Mouse (Mus musculus) testis, adult 2 months (tissue): Measurements from ENCODE around the gene Ddr2. TPM values are rescaled to one million over a fixed set of nuclear protein-coding genes. Genes with fewer than 3 reads are reported as not detected.
A peak's percentile ranks its signal among the peaks of the same experiment; 100 is the strongest.
"Not testable (repeated sequence)": the region's sequence is repeated elsewhere in the genome, so short reads cannot be mapped to it uniquely, and the experiment has no call there.

Experiments used
- H3K27ac ChIP-seq: fragments of 200-500 bp; 2 replicates; pipeline ENCODE4 v1.5.1; 2012; ENCODE audit warnings: low read depth, low read length; ENCODE audit not compliant: control insufficient read depth, insufficient read depth
- H3K27me3 ChIP-seq: fragments of 200-500 bp; 2 replicates; pipeline ENCODE4 v1.6.1; 2012; ENCODE audit warnings: mild to moderate bottlenecking, low read length, moderate library complexity; ENCODE audit not compliant: control insufficient read depth, insufficient read depth
- H3K36me3 ChIP-seq: fragments of 200-500 bp; 2 replicates; pipeline ENCODE4 v1.6.1; 2012; ENCODE audit warnings: mild to moderate bottlenecking, low read length; ENCODE audit not compliant: control insufficient read depth, insufficient read depth
- H3K4me1 ChIP-seq: fragments of 200-500 bp; 2 replicates; pipeline ENCODE4 v1.6.1; 2012; ENCODE audit warnings: low read length; ENCODE audit not compliant: control insufficient read depth, insufficient read depth
- H3K4me3 ChIP-seq: fragments of 200-500 bp; 2 replicates; pipeline ENCODE4 v1.5.1; 2012; ENCODE audit warnings: low read depth, mild to moderate bottlenecking, low read length, moderate library complexity, mixed read lengths; ENCODE audit not compliant: control insufficient read depth
- CTCF ChIP-seq: fragments of 200-500 bp; IDR thresholded peaks from 2 replicates; pipeline ENCODE4 v1.5.1; 2012; ENCODE audit warnings: low read depth, mild to moderate bottlenecking, inconsistent platforms, low read length, moderate library complexity; ENCODE audit not compliant: control insufficient read depth, insufficient read depth, insufficient replicate concordance
- POLR2A ChIP-seq: fragments of 200-500 bp; IDR thresholded peaks from 2 replicates; pipeline ENCODE4 v1.6.1; 2012; ENCODE audit warnings: low read depth, mild to moderate bottlenecking, inconsistent platforms, low read length, moderate library complexity; ENCODE audit not compliant: control insufficient read depth
- polyA plus RNA-seq: library from polyadenylated mRNA; depleted of rRNA; stranded (reverse); fragments of >200 nt; gene quantifications from 2 replicates; pipeline ENCODE4 v1.2.3, GENCODE M21; 2012

The Ddr2 gene
- polyA plus RNA-seq, 1 experiment, result 1.8 TPM

GRCm38 (mm10) chr1:170130962-170131361, 20.4 kb upstream of the Ddr2 start:
- H3K27ac ChIP-seq, result no peak overlapping the region
- no peaks in the 10 kb centered on the region for H3K36me3 ChIP-seq
- no peaks in the 10 kb centered on the region for H3K27me3 ChIP-seq
- H3K4me3 ChIP-seq, result no peak overlapping the region
- H3K4me1 ChIP-seq, result no peaks in the 10 kb centered on the region
- no peak for TF ChIP-seq CTCF
- TF ChIP-seq POLR2A, result no peak

- no peaks in the 10 kb centered on the region for H3K27me3 ChIP-seq
- no peak overlapping the region for H3K4me3 ChIP-seq
- TF ChIP-seq POLR2A, result no peak
- H3K36me3 ChIP-seq, result no peaks in the 10 kb centered on the region
- no peak overlapping the region for H3K27ac ChIP-seq
- H3K4me1 ChIP-seq, result no peaks in the 10 kb centered on the region
Observed at GRCm38 (mm10) chr1:170124644-170125043, 14.1 kb upstream of the Ddr2 start.

GRCm38 (mm10) chr1:170113616-170114015, 3.1 kb upstream of the Ddr2 start:
- Histone ChIP-seq H3K4me3 (no peak overlapping the region), H3K27ac (no peak overlapping the region), H3K27me3 (no peaks in the 10 kb centered on the region), H3K4me1 (no peaks in the 10 kb centered on the region), H3K36me3 (no peaks in the 10 kb centered on the region)
- TF ChIP-seq POLR2A, result no peak
- no peak for TF ChIP-seq CTCF

GRCm38 (mm10) chr1:170112261-170112660, 1.7 kb upstream of the Ddr2 start:
- Histone ChIP-seq H3K27ac (no peak overlapping the region), H3K4me1 (no peaks in the 10 kb centered on the region), H3K36me3 (no peaks in the 10 kb centered on the region), H3K4me3 (no peak overlapping the region), H3K27me3 (no peaks in the 10 kb centered on the region)
- no peak for TF ChIP-seq CTCF
- no peak for TF ChIP-seq POLR2A

- no peaks in the 10 kb centered on the region for H3K36me3 ChIP-seq
- TF ChIP-seq POLR2A, result no peak
- no peak for TF ChIP-seq CTCF
- no peak overlapping the region for H3K27ac ChIP-seq
- H3K27me3 ChIP-seq, result no peaks in the 10 kb centered on the region
- no peaks in the 10 kb centered on the region for H3K4me1 ChIP-seq
- H3K4me3 ChIP-seq, result no peak overlapping the region
Observed at GRCm38 (mm10) chr1:170111651-170112226, 1.2 kb upstream of the Ddr2 start.

- Histone ChIP-seq H3K4me3 (peak overlapping the region; percentile 61), H3K27ac (peak overlapping the region; percentile 59; the same call in 1 of the 2 replicates), H3K27me3 (no peaks in the 10 kb centered on the region), H3K4me1 (no peaks in the 10 kb centered on the region), H3K36me3 (no peaks in the 10 kb centered on the region)
- TF ChIP-seq POLR2A (no peak), CTCF (no peak)
Observed at GRCm38 (mm10) chr1:170109776-170110515, 616 bp downstream of the Ddr2 start.

- H3K4me1 ChIP-seq, H3K27me3 ChIP-seq, H3K27ac ChIP-seq, H3K36me3 ChIP-seq, H3K4me3 ChIP-seq: not testable (repeated sequence)
Observed at GRCm38 (mm10) chr1:170102814-170103213, 7.7 kb downstream of the Ddr2 start.
